Mouse (Mus musculus) ES-Bruce4 (cell line): ENCODE data around the gene Vipr2.

Experiments used
- CTCF ChIP-seq: IDR thresholded peaks from one replicate; pipeline ENCODE4 v1.8.1; 2011; ENCODE audit warnings: low read depth, low read length
- EP300 ChIP-seq: IDR thresholded peaks from 2 replicates; pipeline ENCODE4 v1.6.1; 2011; ENCODE audit warnings: low read depth, low read length; ENCODE audit not compliant: insufficient read depth

DNA sequence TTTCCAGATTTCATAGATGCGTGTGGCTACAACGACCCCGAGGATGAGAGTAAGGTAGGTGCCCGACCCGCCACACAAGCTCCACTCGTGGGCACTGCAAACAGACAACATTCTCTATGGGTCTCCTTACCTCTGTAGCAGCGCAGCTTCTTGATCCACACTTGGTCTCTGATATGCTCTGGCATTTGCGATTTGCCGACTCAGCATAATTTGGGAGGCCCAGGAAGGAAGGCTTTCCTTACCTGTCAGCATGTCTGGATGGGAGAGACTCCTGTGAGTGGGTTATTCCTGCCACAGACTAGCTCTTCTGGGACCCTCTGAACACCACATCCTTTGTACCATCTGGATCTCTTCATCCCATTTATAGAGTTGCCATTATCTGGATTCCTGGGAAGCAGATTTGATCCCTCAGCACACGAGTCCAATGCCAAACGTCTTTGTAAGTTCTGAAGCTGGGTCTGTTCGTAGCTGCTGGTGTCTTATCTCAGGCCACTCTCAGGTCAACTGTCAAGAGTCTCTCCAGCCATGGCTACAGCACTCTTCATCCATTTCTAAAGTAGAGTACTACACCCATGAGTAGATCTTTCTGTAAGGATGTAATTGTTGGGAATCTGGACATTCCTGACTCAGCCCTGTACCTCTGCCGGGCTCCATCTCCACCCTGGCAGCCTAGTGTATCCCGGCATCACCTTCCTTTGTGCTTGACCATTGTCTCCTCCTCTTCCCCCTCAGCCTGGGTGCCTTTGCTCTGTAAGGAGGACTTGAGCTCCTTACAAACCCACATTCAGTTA is 17.4 kb downstream of the Vipr2 start:
- TF ChIP-seq EP300 (no peak), CTCF (no peak)
